Mouse (Mus musculus) MEL (cell line): ENCODE measurements around the gene Spns2. TPM values are rescaled to one million over a fixed set of nuclear protein-coding genes. Genes with fewer than 3 reads are reported as not detected.

Source experiments
- DNase-seq: peaks from one replicate; pipeline ENCODE4 v3.0.0; 2011; ENCODE audit warnings: low read depth, low spot score
- H3K27ac ChIP-seq: 2 replicates; pipeline ENCODE4 v1.5.1; 2012; ENCODE audit warnings: low read depth, mild to moderate bottlenecking, control low read depth, low read length, moderate library complexity; ENCODE audit not compliant: control insufficient read depth
- H3K27me3 ChIP-seq, 2 experiments: fragments of 150-350 bp in 1 of 2; sonication (generic) in 1 of 2; 2 replicates each; pipeline ENCODE4 v1.6.1; 2012; ENCODE audit warnings: low read length in 2 of 2, mild to moderate bottlenecking in 2 of 2, improper control_type of control experiment in 1 of 2, moderate library complexity in 1 of 2; ENCODE audit not compliant: insufficient read depth in 2 of 2, control insufficient read depth in 1 of 2
- H3K36me3 ChIP-seq, 2 experiments: 2 replicates each; pipeline ENCODE4 v1.6.1; 2012 to 2014; ENCODE audit warnings: low read length in 2 of 2, improper control_type of control experiment in 1 of 2, inconsistent platforms in 1 of 2, mild to moderate bottlenecking in 1 of 2; ENCODE audit not compliant: insufficient read depth in 2 of 2, control insufficient read depth in 1 of 2
- H3K4me1 ChIP-seq, 2 experiments: fragments of 150-350 bp in 1 of 2; sonication (generic) in 1 of 2; 2 replicates each; pipeline ENCODE4 v1.6.1; 2012; ENCODE audit warnings: low read length in 2 of 2, improper control_type of control experiment in 1 of 2, mild to moderate bottlenecking in 1 of 2; ENCODE audit not compliant: insufficient read depth in 2 of 2, control insufficient read depth in 1 of 2
- H3K4me3 ChIP-seq, 2 experiments: fragments of 150-350 bp in 1 of 2; sonication (generic) in 1 of 2; 2 replicates each; pipeline ENCODE4 v1.5.1; 2012; ENCODE audit warnings: low read depth in 2 of 2, low read length in 2 of 2, mild to moderate bottlenecking in 2 of 2, moderate library complexity in 2 of 2, control low read depth in 1 of 2, improper control_type of control experiment in 1 of 2; ENCODE audit not compliant: control insufficient read depth in 1 of 2, insufficient read depth in 1 of 2
- H3K79me2 ChIP-seq: 2 replicates; pipeline ENCODE4 v1.6.1; 2012; ENCODE audit warnings: mild to moderate bottlenecking, low read length, moderate library complexity; ENCODE audit not compliant: control insufficient read depth, poor library complexity, insufficient read depth
- H3K9ac ChIP-seq: 2 replicates; pipeline ENCODE4 v1.6.1; 2012; ENCODE audit warnings: low read depth, mild to moderate bottlenecking, control low read depth, low read length, moderate library complexity; ENCODE audit not compliant: control insufficient read depth, poor library complexity, severe bottlenecking
- H3K9me3 ChIP-seq: fragments of 150-350 bp; sonication (generic); replicated peaks from 2 replicates; pipeline ENCODE4 v1.6.1; 2012; ENCODE audit warnings: mild to moderate bottlenecking, low read length, improper control_type of control experiment, moderate library complexity; ENCODE audit not compliant: insufficient read depth
- CHD1 ChIP-seq: IDR thresholded peaks from 2 replicates; pipeline ENCODE4 v1.6.1; 2012; ENCODE audit warnings: low read depth, mild to moderate bottlenecking, inconsistent platforms, low read length, improper control_type of control experiment
- EP300 ChIP-seq, 2 experiments: IDR thresholded peaks; 2 replicates each; pipeline ENCODE4 v1.6.1; 2011; ENCODE audit warnings: improper control_type of control experiment in 2 of 2, low read length in 2 of 2, low read depth in 1 of 2, mild to moderate bottlenecking in 1 of 2
- ETS1 ChIP-seq: IDR thresholded peaks from 2 replicates; pipeline ENCODE4 v1.6.1; 2012; ENCODE audit warnings: low read depth, mild to moderate bottlenecking, inconsistent platforms, low read length, improper control_type of control experiment, moderate library complexity
- GABPA ChIP-seq: IDR thresholded peaks from 2 replicates; pipeline ENCODE4 v1.6.1; 2012; ENCODE audit warnings: low read depth, mild to moderate bottlenecking, inconsistent platforms, low read length, improper control_type of control experiment, moderate library complexity
- HCFC1 ChIP-seq: IDR thresholded peaks from 2 replicates; pipeline ENCODE4 v1.6.1; 2012; ENCODE audit warnings: low read depth, mild to moderate bottlenecking, inconsistent platforms, low read length, improper control_type of control experiment, moderate library complexity
- MAZ ChIP-seq: IDR thresholded peaks from 2 replicates; pipeline ENCODE4 v1.6.1; 2012; ENCODE audit warnings: low read depth, mild to moderate bottlenecking, inconsistent platforms, low read length, improper control_type of control experiment
- MEF2A ChIP-seq: IDR thresholded peaks from 2 replicates; pipeline ENCODE4 v1.6.1; 2014; ENCODE audit warnings: low read depth, mild to moderate bottlenecking, inconsistent platforms, low read length, improper control_type of control experiment; ENCODE audit not compliant: poor library complexity, insufficient replicate concordance, severe bottlenecking; ENCODE audit errors: extremely low read depth
- MYB ChIP-seq: IDR thresholded peaks from 2 replicates; pipeline ENCODE4 v1.6.1; 2011; ENCODE audit warnings: mild to moderate bottlenecking, low read depth, low read length, improper control_type of control experiment
- NRF1 ChIP-seq: IDR thresholded peaks from 2 replicates; pipeline ENCODE4 v1.6.1; 2014; ENCODE audit warnings: low read depth, mild to moderate bottlenecking, inconsistent platforms, low read length, improper control_type of control experiment, moderate library complexity; ENCODE audit not compliant: poor library complexity, insufficient read depth, severe bottlenecking
- POLR2A ChIP-seq, 2 experiments: IDR thresholded peaks; 2 replicates each; pipeline ENCODE4 v1.6.1; 2011 to 2012; ENCODE audit warnings: low read length in 2 of 2, mild to moderate bottlenecking in 2 of 2, control low read depth in 1 of 2, improper control_type of control experiment in 1 of 2, low read depth in 1 of 2, moderate library complexity in 1 of 2; ENCODE audit not compliant: control insufficient read depth in 1 of 2, insufficient read depth in 1 of 2, poor library complexity in 1 of 2
- RCOR1 ChIP-seq: IDR thresholded peaks from 2 replicates; pipeline ENCODE4 v1.6.1; 2012; ENCODE audit warnings: low read depth, mild to moderate bottlenecking, inconsistent platforms, low read length, improper control_type of control experiment
- SIN3A ChIP-seq: IDR thresholded peaks from 2 replicates; pipeline ENCODE4 v1.6.1; 2012; ENCODE audit warnings: low read length, improper control_type of control experiment, inconsistent platforms
- SMC3 ChIP-seq: IDR thresholded peaks from 2 replicates; pipeline ENCODE4 v1.6.1; 2011; ENCODE audit warnings: low read depth, low read length, improper control_type of control experiment
- TCF12 ChIP-seq: IDR thresholded peaks from 2 replicates; pipeline ENCODE4 v1.6.1; 2014; ENCODE audit warnings: low read depth, mild to moderate bottlenecking, inconsistent platforms, low read length, improper control_type of control experiment, moderate library complexity
- UBTF ChIP-seq: IDR thresholded peaks from 2 replicates; pipeline ENCODE4 v1.6.1; 2012; ENCODE audit warnings: low read depth, mild to moderate bottlenecking, inconsistent platforms, low read length, improper control_type of control experiment, moderate library complexity, borderline replicate concordance; ENCODE audit not compliant: insufficient read depth
- USF1 ChIP-seq: IDR thresholded peaks from 2 replicates; pipeline ENCODE4 v1.6.1; 2014; ENCODE audit warnings: low read depth, mild to moderate bottlenecking, inconsistent platforms, low read length, improper control_type of control experiment, moderate library complexity
- ZMIZ1 ChIP-seq: IDR thresholded peaks from 2 replicates; pipeline ENCODE4 v1.6.1; 2012; ENCODE audit warnings: low read depth, mild to moderate bottlenecking, inconsistent platforms, low read length, improper control_type of control experiment, moderate library complexity
- polyA plus RNA-seq, 2 experiments: library from polyadenylated mRNA; stranded (reverse) in 1 of 2; unstranded in 1 of 2; fragments of >175 nt in 1 of 2; fragments of >200 nt in 1 of 2; gene quantifications; 2 replicates each; pipeline versions ENCODE4 v1.2.1 to v1.2.4; 2012; ENCODE audit warnings: low replicate concordance in 2 of 2, low read depth in 1 of 2; ENCODE audit not compliant: insufficient read length in 2 of 2, insufficient read depth in 1 of 2, missing spikeins in 1 of 2
- total RNA-seq: library from RNA; depleted of rRNA; stranded (reverse); fragments of 300-350 nt; gene quantifications from 2 replicates; pipeline ENCODE4 v1.2.3, GENCODE M21; 2012

Gene Spns2
- total and polyA plus RNA-seq, 3 experiments: 0.58 to 3.0 TPM; not detected in 1

DNA sequence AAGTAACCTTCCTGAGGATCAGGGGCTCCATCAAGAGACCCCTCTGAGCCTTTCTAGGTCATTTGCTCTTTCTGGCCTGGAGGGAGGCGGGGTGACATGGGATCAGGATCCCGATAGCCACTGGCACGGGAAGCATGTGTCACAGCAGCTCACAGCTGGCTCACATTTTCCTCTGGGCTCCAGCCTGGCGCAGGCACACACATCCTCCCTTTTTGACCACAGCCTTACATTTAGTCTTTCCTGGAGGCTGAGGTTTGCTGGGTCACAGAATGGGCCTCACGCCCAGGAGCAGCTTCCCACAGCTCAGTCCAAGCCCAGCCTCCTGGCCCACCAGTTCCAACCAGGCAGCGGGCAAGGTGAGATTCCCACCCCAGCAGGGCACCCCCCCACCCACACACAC is 11.5 kb downstream of the Spns2 start:
- Histone ChIP-seq H3K79me2 (no peaks in the 10 kb centered on the region), H3K4me1 (peaks cover 14 to 53% of the 10 kb centered on the region in 2 experiments), H3K27me3 (no peaks in the 10 kb centered on the region), H3K9me3 (no peaks in the 10 kb centered on the region), H3K27ac (no peak overlapping the region), H3K36me3 (peaks cover 0 to 18% of the 10 kb centered on the region in 2 experiments; a peak in 2 of 4 replicates), H3K9ac (no peak overlapping the region), H3K4me3 (no peak overlapping the region)
- no peak for TF ChIP-seq CHD1
- TF ChIP-seq EP300 (IDR thresholded peaks at IDR 0.05; ENCODE audit: low read depth in 1 of 2, low read length in 2 of 2): no peak
- no peak for DNase-seq

- Histone ChIP-seq H3K79me2 (no peaks in the 10 kb centered on the region), H3K36me3 (peaks cover 0 to 18% of the 10 kb centered on the region in 2 experiments; a peak in 2 of 4 replicates), H3K4me3 (no peak overlapping the region), H3K27me3 (no peaks in the 10 kb centered on the region), H3K9me3 (no peaks in the 10 kb centered on the region)
- no peak for DNase-seq
- TF ChIP-seq POLR2A (IDR thresholded peaks at IDR 0.05; ENCODE audit: control insufficient read depth in 1 of 2, insufficient read depth in 1 of 2, low read depth in 1 of 2, low read length in 2 of 2, poor library complexity in 1 of 2) (no peak), MEF2A (no peak), HCFC1 (no peak), USF1 (no peak), TCF12 (no peak), CHD1 (no peak), RCOR1 (no peak), UBTF (no peak), NRF1 (no peak), SMC3 (no peak), ZMIZ1 (no peak), MAZ (no peak), SIN3A (no peak), GABPA (no peak), MYB (no peak), ETS1 (no peak)
- TF ChIP-seq, all 39 proteins: peak for 0
- no peak overlapping the region for H3K27ac ChIP-seq
- no peak overlapping the region for H3K9ac ChIP-seq
- peaks cover 14 to 53% of the 10 kb centered on the region in 2 experiments for H3K4me1 ChIP-seq
These were observed 12.1 kb downstream of the Spns2 start for GRCm38 (mm10) chr11:72477653-72478052.
